Mouse (Mus musculus) cerebellum, adult 11-12 months (tissue): ENCODE data around the gene Cypt14.
"Not testable (repeated sequence)": the region's sequence is repeated elsewhere in the genome, so short reads cannot be mapped to it uniquely, and the experiment has no call there.

Experiments
- DNase-seq: peaks from one replicate; pipeline ENCODE4 v3.0.0; 2022

Cypt14 gene

DNA sequence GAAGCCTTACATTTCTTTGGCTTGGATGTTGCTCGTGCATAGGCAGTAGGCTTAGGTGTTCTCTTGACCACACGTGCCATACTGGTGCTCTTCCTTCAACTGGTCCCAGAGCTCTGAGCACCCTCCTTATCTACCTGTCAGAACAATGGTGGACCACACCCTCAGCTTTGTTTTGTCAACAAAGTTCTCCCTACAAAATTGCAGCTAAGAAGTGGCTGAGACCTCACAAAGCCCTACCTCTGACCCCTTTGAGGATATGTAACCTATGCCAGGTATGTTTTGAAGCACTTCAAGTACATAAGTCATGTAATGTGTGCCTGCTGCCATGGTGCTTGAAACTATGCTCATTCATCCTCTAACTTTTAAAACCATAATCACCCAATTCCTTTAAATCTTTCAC is at the start of gene Cypt14:
TSS of gene Cypt14 (minus strand) at position 101 of the 400 bp plus-strand sequence.
- not testable (repeated sequence) for DNase-seq
